Mouse (Mus musculus) kidney, adult 11 months (tissue): Measurements from ENCODE around the gene Alox5ap.

Experiments
- DNase-seq: peaks from one replicate; pipeline ENCODE4 v3.0.0; 2022

Alox5ap gene

GRCm38 (mm10) chr5:149319874-149320323 lies 55.3 kb downstream of the Alox5ap start:
- no peak for DNase-seq

GRCm38 (mm10) chr5:149320534-149321482 lies 56.2 kb downstream of the Alox5ap start:
- peak; percentile 84 for DNase-seq

- DNase-seq = peak; percentile 60
These were observed 57.6 kb downstream of the Alox5ap start for GRCm38 (mm10) chr5:149321909-149322841.

- DNase-seq = peak; percentile 95
These were observed 58.5 kb downstream of the Alox5ap start for GRCm38 (mm10) chr5:149322938-149323553.

GRCm38 (mm10) chr5:149324739-149325138 lies 60.2 kb downstream of the Alox5ap start:
- no peak for DNase-seq

- peak; percentile 85 for DNase-seq
These were observed 64.7 kb downstream of the Alox5ap start for GRCm38 (mm10) chr5:149329098-149329887.

GRCm38 (mm10) chr5:149330601-149331000 lies 66.0 kb downstream of the Alox5ap start:
- DNase-seq = no peak

GRCm38 (mm10) chr5:149331407-149332143 lies 67.0 kb downstream of the Alox5ap start:
- peak; percentile 65 for DNase-seq

- DNase-seq = no peak
These were observed 68.2 kb downstream of the Alox5ap start for GRCm38 (mm10) chr5:149332787-149333186.

- DNase-seq = no peak
These were observed 69.6 kb downstream of the Alox5ap start for GRCm38 (mm10) chr5:149333941-149334698.

- DNase-seq = no peak
These were observed 70.4 kb downstream of the Alox5ap start for GRCm38 (mm10) chr5:149335009-149335408.

- DNase-seq = peak; percentile 73
These were observed 71.1 kb downstream of the Alox5ap start for GRCm38 (mm10) chr5:149335563-149336238.

- no peak for DNase-seq
These were observed 72.6 kb downstream of the Alox5ap start for GRCm38 (mm10) chr5:149337148-149337547.
